Mouse (Mus musculus) cerebral cortex, adult 2 months (tissue): ENCODE data around the gene Iqsec1.

Source experiments
- WGBS: fragments of 180-500 bp; shearing (Covaris S2); methylation state at CpG from one replicate; pipeline ENCODE4 v1.1.7; 2018; 5-methylcytosine and 5-hydroxymethylcytosine counted together

The Iqsec1 gene

DNA sequence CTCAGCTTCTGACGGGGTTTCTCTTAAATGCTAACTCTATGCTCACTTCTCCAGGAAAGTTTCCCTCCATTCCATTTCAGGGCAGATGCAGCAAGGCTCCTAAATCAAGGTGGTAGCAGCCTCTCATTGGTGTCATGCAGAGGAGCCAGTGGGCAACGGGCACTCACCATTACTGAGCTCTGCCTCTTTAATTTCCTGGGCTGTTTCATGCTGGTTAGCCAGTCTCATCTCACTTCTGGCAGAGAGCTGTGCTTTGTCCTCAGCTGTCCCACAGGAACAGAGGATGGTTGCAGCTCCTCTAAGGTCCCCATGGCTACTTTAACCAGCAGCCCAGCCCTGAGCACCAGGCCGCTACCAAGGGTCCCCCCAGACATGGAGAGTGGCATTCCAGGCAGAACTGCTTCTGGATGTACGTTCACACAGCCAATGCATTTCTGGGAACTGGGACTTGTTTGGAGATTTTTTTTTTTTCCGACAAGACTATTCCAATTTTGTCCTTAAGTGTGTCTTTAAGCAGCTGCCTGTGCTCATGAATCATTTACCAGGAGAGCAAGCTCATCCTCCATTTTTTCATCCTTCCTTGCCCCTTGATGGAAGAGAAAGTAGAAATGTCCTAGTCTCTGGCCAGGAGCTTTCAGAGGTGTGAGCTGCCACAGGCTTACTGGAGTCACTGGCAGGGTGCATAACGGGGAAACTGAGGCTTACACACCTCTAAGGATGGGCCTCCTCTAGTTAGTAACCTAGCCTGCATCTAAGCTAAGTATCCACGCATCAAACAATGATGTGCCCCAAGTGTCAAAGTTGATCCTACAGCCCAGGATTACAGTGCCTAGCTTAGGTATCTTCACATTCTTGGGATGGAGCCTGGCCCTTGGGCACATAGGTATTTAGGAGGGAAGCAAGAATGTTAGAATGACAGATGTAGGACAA is 98.9 kb downstream of the Iqsec1 start:
- WGBS, result 55% methylated on average over 7 of the region's 7 CpGs

DNA sequence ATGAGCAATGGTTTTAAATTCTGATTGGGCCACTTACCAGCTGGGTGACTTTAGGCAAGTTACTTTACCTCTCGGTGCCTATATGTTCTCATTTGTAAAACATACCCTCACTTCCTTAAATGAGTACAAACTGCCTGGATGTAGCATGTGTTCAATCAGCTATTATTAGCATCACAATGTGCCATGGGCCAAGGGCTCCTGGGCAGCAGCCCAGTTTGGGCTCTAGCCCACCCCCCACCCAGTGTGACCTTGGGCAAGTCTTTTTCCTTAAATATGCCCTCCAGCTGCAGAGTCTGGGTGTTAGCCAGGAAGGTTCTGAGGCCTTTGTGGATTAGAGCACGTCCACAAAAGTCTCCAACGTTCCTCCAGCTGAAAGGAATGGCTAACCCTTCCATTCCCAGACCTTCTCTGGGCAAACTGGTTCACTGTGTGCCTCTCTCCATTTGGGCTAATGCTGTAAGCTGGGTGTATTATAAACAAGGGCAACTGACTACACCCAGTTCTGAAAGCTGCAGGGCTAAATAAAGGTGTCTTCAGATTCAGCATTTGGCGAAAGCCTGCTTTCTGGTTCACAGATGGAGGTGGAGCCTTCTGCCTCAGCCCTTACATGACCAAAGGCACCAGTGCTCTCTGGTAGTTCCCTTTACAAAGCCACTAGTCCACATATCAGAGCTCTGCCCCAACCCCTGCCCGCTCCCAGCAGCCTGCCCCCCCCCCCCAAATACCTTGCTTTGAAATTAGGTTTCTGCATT is 101.3 kb downstream of the Iqsec1 start:
- WGBS, result 44% methylated on average over 5 of the region's 5 CpGs

DNA sequence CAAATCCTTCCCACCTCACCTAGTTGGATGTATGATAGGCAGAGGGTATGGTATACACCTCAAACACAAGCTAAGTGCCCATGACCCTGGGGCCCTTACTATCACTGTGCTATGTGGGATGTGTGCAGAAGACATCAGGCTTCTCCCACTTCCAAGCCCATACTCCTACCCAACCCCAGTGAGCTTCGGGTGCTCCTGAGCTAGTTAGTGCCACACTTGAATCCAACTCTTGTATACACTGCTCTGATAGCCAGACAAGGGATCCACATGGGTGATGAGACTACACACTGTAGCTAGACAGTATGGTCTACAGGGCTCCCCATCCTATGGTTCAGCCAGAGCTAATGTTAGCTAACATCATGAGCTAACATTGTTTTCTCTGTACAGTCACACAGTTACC is 102.9 kb downstream of the Iqsec1 start:
- 79% methylated on average over 1 of the region's 1 CpGs for WGBS

DNA sequence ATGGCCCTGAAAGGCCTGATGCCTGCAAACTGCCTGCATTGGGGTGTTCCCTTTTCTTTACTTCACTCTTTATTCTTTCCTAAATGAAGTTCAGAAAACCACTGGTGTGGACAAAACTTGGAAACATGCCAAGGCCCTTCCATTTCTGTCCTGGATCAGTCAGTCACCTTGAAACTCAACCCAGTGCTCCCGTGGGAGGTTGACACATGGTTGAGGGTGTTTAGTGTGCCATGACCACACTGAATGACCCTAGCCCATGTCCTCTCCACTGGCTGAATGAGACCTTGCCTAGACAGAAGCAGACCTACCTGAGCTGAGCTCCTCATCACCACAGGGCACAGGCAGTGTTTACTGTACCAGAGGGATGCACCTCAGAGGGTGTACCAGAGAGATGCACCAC is 103.9 kb downstream of the Iqsec1 start:
- 55% methylated on average over 1 of the region's 1 CpGs for WGBS

DNA sequence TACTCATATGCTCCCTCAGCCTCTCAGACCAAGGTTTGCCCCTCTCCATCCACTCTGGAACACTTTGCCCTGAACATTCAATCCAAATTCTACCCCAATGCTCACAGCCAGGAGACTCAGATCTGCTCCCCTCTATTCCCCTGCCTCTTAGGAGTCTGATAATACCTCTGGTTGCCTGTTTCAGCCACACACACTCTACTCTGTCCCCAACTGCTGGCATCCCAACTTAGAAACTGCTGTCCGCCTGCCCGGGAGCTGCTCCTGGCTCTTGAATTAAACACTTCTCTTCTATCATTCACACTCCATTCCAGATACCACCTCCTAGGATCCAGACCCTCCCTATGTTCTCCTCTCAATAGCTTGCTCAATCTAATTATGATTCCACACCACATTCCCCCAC is 107.5 kb downstream of the Iqsec1 start:
- WGBS, result 30% methylated on average over 2 of the region's 2 CpGs

DNA sequence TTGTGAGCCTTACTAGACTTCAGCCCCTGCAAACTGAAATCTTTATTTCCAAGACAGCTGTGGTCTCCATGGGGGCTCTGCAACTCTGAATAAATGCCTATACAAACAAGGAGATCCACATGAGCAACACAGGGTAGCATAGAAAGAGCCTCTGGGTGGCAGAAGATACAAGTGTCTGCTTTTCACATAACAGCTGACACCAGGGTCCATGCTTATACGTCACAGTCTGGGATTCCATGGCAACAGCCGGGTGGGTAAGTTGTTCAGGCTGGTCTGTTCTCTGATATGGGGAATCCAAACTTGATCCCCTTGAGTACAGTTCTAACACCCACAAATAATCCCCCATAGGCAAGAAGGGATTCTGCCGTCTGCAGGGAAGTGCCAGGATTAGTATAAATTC is 108.1 kb downstream of the Iqsec1 start:
- 23% methylated on average over 3 of the region's 3 CpGs for WGBS

DNA sequence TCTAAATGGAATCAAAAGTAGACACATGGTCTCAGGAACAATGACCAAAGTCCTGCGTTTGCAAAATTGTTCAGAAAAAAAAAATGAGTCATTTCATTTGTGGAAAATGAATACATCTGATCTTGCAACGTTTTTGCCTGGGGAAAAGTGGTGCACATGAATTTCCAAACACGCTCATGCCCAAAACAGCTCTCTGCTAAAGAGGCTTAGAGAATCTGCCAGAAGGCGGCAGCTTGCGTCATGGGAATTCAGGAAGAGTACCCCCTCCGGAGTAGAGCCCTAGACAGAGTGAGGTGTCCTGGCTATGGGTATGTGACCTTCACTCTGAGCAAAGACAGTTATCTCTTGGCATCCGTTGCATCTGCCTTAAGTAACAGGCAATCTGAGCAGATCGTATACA is 116.9 kb downstream of the Iqsec1 start:
- 43% methylated on average over 8 of the region's 8 CpGs for WGBS

DNA sequence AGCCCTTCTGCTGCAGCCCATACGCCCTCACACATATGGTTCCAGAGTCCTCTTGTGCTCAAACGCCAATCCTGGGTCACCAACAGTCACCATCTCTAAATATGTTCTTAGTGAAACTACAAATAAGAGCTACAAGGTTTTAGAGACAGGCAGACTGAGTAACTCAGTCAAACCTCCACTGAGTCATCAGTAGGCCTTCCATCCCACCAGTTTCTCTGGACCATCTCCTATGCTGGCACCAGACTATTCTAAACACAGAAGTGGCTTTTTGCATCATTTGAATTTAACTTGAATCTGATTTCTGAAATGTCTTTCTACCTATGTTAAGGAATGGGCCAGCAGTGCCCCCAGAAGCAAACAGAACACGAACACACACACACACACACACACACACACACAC is 120.5 kb downstream of the Iqsec1 start:
- 49% methylated on average over 3 of the region's 3 CpGs for WGBS

DNA sequence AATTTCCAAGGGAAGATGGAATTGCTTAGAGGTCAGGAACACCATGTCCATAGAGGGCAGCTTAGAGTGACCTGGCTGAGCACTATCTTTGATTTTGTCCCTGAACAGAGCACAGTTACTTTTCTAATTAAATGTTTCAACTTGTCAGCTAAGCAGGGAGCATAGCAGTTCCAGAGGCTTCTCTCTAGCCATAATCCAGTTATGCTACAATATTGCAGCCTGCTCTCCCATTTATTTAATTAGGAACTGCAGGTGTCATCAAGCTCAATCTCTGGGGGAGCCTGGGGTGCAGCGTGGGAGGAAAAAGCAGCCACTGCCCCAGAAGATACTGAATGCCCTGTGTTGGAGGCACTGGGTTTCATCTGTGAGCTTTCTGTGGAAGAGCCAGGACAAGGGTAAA is 127.1 kb downstream of the Iqsec1 start:
- WGBS, result 94% methylated on average over 1 of the region's 1 CpGs

DNA sequence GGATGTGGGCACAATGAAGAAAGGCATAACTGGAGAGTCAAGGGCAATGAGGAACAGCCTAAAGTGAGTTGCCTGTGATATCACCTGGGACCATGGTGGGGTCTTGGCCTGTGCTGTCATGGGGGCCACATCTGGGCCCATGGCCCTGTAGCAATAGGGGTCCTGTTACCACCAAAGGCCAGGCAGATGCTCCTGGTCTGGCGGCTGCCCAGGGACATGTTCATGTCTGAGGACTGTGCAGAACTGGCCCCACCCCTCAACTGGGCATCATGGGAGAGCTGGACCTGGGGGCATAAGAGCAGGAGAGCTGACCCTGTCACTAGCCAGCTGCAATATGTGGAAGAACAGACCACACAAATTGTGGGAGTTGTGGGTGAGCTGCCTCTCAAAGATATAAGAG is 130.6 kb downstream of the Iqsec1 start:
- WGBS, result 100% methylated on average over 1 of the region's 1 CpGs

DNA sequence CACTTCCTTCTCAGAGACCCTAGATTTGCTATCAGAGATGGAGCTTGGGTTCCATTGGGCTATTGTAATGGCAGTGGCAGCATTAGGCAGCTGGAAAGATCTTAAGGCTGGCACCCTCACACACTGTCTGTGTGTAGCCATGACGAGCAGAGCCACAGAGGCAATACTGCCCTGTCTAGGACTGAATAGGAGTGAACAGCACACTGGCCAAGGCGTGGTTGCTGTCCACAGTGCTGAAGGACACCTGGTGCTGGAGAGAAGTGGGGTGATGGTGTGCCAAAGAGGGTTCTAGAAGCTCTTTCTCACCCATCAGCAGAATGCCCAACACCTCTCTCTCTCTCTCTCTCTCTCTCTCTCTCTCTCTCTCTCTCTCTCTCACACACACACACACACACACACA is 136.1 kb downstream of the Iqsec1 start:
- WGBS, result 56% methylated on average over 2 of the region's 2 CpGs

DNA sequence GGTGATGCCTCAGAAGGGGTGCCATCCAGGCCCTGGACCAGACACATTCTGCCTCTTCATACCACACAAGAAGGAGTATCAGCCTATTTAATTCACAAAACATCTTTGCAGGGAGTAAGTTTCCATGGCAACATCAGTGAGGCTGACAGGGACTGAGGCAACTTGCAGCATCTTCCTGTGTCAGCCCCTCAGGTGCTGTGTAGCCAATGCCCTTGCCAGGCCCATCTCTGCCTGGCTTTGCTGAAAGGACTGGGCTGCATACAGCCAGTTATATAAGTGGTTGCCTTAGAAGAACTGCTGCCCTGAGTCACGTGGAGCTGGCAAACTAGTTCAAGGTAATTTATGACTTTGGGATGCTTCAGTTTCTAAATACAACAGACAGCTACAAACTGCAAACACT is 140.4 kb downstream of the Iqsec1 start:
- 38% methylated on average over 1 of the region's 1 CpGs for WGBS

DNA sequence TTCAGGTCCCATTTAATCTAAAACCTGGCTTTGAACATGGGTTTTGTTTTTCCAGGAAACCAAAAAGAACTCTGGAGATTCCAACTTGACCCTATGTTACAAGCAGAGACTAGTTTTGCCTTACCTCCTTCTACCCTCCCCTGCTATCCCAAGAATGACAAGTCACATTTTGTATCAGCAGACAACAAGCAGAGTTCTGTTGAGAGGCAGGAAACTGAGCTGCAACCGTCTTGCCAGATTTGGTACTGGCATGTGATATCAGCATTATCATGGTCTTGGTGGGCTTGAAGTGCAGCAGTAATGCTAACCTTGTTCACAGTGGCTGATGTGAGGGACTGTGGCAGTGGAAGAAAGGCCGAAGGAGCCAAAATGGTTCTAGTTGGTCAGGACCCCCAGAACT is 141.0 kb downstream of the Iqsec1 start:
- WGBS, result 69% methylated on average over 2 of the region's 2 CpGs

DNA sequence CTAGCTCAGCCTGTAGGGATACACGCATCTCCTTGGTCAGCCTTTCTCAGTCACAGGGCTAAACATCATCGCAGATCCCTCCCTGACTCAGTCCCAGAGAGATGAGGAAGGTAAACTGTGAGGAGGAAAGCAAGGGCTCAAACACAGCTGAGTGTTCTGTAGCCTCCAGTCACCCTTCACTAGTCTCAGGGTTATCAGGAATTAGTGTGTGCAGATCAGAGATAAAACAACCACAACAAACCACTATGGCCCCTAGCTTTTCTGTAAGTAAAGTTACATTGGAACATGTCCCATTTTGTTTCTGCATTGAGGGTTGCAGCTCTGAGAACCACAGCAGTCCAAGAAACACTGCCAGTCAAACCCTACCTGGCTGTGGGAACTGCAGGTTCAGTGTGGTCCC is 148.5 kb downstream of the Iqsec1 start:
- 87% methylated on average over 2 of the region's 2 CpGs for WGBS

DNA sequence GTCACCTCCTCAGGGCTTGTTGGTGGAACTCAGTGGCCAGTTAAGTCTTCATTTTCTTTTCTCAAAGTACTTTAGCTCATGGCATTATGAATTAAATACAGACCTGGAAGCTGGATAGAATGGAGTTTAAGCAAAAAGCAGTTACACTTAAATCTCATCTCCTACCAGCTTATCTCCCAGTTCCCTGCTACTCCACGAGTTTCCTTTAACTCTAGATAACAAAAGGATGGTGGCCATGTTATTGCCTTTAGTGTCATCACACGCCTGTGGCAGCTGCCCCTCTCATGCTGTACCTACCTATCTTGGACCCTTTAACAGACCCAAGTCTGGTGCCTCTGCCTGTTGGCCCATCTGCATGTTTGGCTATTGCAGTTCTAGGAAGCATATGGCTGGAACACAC is 151.7 kb downstream of the Iqsec1 start:
- 58% methylated on average over 2 of the region's 2 CpGs for WGBS

DNA sequence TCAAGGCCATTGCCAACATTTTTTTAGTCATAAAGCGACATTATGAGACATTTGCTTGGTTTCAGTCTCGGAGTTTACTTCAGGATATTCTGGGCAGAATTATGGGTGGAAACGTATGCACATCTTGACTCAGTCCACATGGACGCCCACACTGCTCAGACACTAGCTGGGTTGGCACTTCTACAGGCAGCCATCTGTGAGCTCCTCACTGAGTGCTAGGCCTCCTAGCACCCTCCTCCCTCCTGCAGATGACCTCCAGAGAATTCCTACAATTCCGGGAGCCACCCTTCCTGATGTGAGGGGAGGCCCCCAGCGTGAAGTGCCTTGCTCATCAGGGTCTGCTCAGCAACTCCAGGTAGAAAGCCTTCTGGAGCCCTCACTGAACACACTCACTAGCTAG is 158.9 kb downstream of the Iqsec1 start:
- 51% methylated on average over 6 of the region's 6 CpGs for WGBS

DNA sequence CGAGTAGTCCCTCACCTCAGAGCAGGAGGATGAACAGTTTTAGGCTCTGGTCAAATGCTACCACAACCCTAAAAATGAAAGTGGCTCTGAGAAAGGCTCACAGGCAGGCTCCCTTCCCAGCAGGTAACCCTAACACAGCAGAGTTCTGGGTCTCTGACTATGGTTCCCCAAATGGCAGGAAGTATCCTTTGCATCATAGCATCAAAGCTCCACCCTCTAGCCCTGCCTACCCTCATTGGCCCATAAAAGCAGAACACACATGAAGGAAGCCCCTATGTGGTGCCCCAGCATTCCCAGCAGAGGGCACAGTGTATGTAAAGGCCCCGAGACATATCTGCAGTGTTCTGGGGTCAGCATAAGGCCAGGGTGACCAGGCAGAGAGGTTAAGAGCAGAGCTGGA is 163.4 kb downstream of the Iqsec1 start:
- WGBS, result 86% methylated on average over 2 of the region's 2 CpGs

DNA sequence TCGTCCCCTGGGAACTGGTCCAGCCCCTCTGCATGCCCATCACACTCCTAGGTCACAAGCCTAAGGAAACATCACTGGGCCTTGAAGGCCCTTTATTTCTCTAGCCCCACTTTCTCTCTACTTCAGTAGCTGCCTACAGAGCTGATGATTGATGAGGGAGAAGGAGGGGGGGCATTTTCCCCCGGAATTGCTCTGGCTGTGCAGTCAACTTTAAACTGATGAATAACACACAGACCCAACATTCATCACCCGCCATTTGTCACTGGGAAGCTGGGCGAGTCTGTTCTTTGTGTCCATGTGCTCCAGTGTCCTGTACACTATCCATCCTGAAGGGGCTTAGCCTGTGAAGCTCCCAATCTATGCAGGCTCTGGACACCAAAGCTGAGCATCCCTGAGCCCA is 165.2 kb downstream of the Iqsec1 start:
- WGBS, result 48% methylated on average over 4 of the region's 4 CpGs

DNA sequence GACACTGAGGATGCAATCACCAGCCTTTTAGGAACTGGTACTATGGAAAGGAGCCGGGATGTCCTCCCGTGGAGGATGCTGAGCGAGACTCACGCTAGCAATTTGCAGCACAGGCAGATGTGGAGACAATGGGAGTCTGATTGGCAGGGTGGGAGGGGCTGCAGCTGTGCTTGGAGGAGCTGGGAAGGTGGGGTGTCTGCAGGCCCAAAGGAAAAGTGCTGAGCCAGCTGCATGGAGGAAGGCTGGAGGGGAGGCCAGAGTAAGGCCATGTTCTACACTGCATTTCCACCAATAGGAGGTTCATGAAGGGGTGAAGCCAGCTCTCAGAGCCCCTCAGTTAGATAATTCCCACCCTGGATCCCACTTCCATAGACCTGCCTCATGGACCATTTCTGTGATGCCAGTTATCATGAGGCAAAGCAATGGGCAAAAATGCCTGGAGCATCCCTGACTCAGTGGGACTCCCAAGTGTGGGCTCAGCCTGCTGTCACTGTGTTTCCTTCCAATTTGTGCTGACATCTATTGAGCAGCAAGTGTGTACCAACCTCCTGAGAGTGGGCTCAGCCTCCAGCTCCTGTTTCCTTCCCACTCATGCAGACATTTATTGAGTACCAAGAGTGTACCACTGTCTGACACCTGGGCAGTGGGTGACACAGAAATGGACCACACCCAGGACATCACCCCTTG is 166.4 kb downstream of the Iqsec1 start:
- 55% methylated on average over 4 of the region's 4 CpGs for WGBS

DNA sequence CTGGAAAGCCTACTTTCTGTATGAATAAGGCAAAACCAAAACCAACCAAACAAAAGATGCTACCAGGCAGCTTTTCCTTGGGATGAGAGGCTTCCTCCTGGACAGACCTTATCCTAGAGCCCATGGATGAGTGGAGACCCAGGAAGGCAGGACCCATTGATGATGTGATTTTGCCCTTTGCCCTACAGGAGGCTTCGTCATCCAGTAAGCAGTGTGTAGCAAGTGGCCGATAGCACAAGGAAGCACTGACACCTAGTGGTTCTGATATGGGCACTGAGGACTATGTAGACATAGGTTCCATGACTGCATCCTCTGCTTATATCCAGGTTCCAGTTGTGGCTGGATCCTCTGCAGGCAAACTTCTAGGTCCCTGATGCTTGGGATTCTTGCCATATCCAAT is 168.6 kb downstream of the Iqsec1 start:
- WGBS, result 65% methylated on average over 2 of the region's 2 CpGs

DNA sequence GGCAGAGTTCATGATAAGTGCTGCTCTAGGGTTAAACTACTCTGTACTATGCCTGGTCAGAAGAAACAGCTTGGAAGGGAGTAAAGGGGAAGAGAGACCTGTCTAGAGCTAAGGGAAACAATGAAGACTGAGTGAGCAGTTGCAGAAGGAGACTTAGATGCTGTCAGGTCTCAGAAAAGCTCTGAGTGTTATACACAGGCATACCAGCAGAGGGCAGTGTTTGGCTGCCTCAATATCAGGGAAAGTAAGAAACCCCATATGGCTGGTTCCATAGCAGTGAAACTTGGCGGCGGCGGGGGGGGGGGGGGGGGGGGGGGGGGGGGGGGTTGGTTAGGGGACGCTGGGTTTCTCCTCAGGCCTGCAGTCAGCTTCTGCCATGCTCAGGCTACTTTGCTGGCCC is 169.5 kb downstream of the Iqsec1 start:
- WGBS, result 0% methylated on average over 1 of the region's 4 CpGs

DNA sequence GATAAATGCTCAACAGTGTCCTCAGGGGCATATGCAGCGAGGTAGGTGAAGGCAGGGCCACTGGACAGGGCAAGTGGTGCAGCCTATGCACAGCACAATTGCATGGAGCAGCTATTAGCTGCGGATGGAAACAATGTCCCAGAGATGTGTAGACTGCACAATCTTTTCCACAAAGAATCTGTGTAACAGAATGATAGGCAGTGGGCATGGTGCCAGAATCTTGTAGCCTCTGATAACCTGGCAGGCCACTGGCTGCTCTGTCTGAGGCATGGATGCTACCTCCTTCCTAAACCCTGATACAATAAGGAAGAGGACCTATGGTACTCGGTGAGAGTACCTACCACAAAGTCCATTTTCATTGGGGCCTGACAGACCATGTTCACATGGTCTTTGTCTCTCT is 171.9 kb downstream of the Iqsec1 start:
- 76% methylated on average over 3 of the region's 3 CpGs for WGBS

DNA sequence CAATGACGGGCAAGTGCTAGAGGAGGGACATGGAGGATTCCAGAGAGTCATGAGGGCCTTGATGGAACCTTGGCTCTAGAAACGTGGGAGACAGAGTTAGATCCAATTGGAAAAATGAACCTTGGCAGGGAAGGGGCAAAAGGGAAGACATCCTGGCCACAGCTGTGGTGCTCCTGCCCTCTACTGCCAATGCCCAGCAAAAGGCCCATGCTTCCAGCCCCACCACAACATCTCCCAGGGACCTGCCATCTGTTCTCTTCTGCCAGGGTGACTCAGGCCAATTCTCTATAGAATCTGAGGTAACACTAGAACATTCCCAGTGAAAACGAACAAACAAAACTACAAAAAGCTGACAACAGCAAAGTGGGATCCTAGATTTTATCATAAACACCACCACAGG is 173.1 kb downstream of the Iqsec1 start:
- WGBS, result 69% methylated on average over 3 of the region's 3 CpGs
